Mouse (Mus musculus) midbrain, embryonic 10.5 days (tissue): ENCODE measurements around the gene Hils1. TPM values are rescaled to one million over a fixed set of nuclear protein-coding genes. Genes with fewer than 3 reads are reported as not detected.
"Not testable (repeated sequence)": the region's sequence is repeated elsewhere in the genome, so short reads cannot be mapped to it uniquely, and the experiment has no call there.

Experiments
- DNase-seq: peaks from one replicate; pipeline ENCODE4 v3.0.0-alpha.2; 2017; ENCODE audit warnings: low spot score
- H3K27ac ChIP-seq: fragments of 300-500 bp; sonication (generic); replicated peaks from 2 replicates; pipeline ENCODE4 v1.5.1; 2016; ENCODE audit warnings: mild to moderate bottlenecking
- H3K27me3 ChIP-seq: fragments of 300-500 bp; sonication (generic); 2 replicates; pipeline ENCODE4 v1.6.1; 2016; ENCODE audit warnings: low read depth, mild to moderate bottlenecking; ENCODE audit not compliant: poor library complexity, severe bottlenecking
- H3K36me3 ChIP-seq: fragments of 300-500 bp; sonication (generic); 2 replicates; pipeline ENCODE4 v1.6.1; 2016; ENCODE audit warnings: mild to moderate bottlenecking, moderate library complexity
- H3K4me1 ChIP-seq: fragments of 300-500 bp; sonication (generic); 2 replicates; pipeline ENCODE4 v1.6.1; 2016
- H3K4me3 ChIP-seq: fragments of 300-500 bp; sonication (generic); 2 replicates; pipeline ENCODE4 v1.5.1; 2016; ENCODE audit warnings: mild to moderate bottlenecking, moderate library complexity
- H3K9me3 ChIP-seq: fragments of 300-500 bp; sonication (generic); replicated peaks from 2 replicates; pipeline ENCODE4 v1.6.1; 2016; ENCODE audit warnings: mild to moderate bottlenecking
- WGBS: fragments of 180-500 bp; shearing (Covaris S2); methylation state at CpG from one replicate; pipeline ENCODE4 v1.1.7; 2016; 5-methylcytosine and 5-hydroxymethylcytosine counted together
- polyA plus RNA-seq: library from polyadenylated mRNA; unstranded; fragments of >200 nt; fragmentation: Nextera tagmentation; extraction: Ambion mirVana; gene quantifications from 2 replicates; pipeline ENCODE4 v1.2.1, GENCODE M21; 2016

The Hils1 gene
- polyA plus RNA-seq, 1 experiment from 2014 or later = not detected

DNA sequence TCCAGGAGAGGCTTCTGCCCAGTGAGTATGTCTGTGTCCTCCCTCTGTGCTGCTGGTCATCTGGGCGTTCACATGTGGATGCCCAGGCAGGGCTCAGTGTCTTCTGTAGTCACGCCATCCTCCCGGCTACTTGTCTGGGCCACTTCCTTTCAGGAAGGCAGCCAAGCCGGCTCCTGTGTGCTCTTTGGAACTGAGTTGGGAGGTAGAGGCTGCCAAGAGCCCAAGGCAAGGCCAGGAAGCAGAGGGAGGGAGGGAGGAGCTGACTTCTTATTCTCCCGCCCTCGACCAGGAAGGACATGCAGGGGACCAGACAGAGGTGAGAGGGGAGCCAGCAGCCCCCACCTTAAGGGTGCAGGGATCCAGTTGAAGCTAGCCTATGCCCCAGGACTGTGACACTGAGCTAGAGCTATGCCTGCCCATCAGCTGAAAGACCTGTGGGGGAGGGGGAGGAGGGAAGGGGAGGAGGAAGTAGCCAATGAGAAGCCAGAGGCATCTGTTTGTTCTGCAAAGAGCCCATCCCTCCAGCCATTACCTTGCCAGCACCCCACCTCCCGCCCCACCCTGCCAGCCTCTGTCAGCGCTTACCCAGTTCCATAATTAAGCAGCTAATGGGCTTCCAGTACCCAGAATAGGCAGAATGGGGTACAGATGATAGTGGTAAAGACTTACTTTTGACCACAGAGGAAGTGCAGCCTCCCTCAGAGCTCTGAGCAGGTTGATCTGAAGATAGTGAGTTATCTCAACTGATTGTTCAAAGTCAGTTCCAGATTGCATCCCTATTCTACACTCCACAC is 9.1 kb upstream of the Hils1 start:
- WGBS = 26% methylated on average over 8 of the region's 8 CpGs
- Histone ChIP-seq H3K27ac (peak overlapping the region; percentile 55; the same call in 1 of the 2 replicates), H3K4me1 (peaks cover 14% of the 10 kb centered on the region), H3K36me3 (no peaks in the 10 kb centered on the region), H3K27me3 (peaks cover 7% of the 10 kb centered on the region), H3K4me3 (no peak overlapping the region), H3K9me3 (no peaks in the 10 kb centered on the region)
- DNase-seq = no peak

DNA sequence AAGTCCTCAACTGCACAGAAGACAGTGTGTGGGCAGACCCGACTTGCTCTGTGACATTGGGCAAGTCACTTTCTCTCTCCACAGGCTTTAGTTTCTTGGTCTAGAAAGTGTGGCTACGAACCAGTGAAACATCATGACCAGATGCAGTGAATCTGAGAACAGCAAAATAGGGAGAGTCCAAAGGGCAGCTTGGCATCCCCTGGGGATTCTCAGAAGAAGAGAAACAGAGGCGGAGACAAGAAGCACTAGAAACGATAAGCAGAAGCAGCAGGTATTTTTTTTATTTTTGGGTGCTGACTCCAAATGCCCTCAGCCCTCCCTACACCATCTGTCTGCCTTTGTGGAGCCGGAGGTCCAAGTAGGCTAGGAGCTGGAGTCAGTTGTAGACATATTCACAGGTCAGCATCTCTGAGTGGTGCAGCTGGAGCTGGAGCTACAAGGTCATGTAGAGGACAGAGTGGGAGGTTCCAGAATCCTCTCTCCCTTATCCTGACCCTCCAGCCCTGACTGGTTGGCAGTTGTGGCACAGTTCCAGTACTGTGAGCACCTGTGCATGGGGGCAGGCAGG is 4.8 kb upstream of the Hils1 start:
- Histone ChIP-seq H3K27ac (no peak overlapping the region), H3K27me3 (no peaks in the 10 kb centered on the region; the same call in 1 of the 2 replicates), H3K4me1 (peaks cover 10% of the 10 kb centered on the region), H3K4me3 (no peak overlapping the region), H3K9me3 (no peaks in the 10 kb centered on the region), H3K36me3 (no peaks in the 10 kb centered on the region)
- no peak for DNase-seq
- WGBS = 82% methylated on average over 5 of the region's 5 CpGs

DNA sequence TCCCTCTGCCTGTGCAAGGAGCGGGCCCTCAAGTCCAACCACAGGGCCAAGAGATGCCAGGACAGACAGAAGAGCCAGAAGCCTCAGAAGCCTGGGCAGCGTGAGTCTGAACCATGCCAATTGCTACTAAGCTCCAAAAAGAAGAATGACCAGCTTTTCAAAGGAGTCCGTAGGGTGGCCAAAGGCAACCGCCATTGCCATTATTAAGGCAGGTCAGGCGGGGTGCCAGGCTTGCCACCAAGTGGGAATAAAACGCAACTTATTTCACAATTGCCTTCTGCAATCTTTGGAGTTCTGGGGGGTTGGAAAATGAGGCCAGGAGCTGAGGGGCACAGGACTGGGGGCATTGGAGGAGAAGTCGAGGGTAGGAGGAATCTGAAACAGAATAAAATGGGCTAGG is 794 bp downstream of the Hils1 start:
- Histone ChIP-seq H3K36me3 (no peaks in the 10 kb centered on the region), H3K4me1 (peaks cover 3% of the 10 kb centered on the region), H3K27ac (no peak overlapping the region), H3K4me3 (no peak overlapping the region), H3K9me3 (no peaks in the 10 kb centered on the region), H3K27me3 (peaks cover 14% of the 10 kb centered on the region; the same call in 1 of the 2 replicates)
- 84% methylated on average over 7 of the region's 7 CpGs for WGBS
- no peak for DNase-seq

DNA sequence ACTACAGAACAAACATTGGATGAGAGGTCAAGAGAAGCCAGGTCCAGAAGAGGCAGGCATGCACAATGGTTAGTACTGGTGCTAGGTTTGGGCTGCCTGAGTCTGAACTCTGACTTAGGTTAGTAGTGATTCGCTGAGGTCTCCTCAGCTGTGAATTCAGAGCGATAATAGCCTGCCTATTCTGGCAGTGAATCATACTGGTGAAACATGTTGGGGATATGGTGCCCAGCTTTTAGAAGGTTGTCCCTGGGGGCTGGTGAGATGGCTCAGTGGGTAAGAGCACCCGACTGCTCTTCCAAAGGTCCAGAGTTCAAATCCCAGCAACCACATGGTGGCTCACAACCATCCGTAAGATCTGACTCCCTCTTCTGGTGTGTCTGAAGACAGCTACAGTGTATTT is 2.3 kb downstream of the Hils1 start:
- Histone ChIP-seq H3K27me3 (peaks cover 14% of the 10 kb centered on the region; the same call in 1 of the 2 replicates), H3K4me1 (peaks cover 13% of the 10 kb centered on the region)
- not testable (repeated sequence) for H3K4me3 ChIP-seq, H3K36me3 ChIP-seq, H3K9me3 ChIP-seq, H3K27ac ChIP-seq, DNase-seq
- 91% methylated on average over 4 of the region's 4 CpGs for WGBS

DNA sequence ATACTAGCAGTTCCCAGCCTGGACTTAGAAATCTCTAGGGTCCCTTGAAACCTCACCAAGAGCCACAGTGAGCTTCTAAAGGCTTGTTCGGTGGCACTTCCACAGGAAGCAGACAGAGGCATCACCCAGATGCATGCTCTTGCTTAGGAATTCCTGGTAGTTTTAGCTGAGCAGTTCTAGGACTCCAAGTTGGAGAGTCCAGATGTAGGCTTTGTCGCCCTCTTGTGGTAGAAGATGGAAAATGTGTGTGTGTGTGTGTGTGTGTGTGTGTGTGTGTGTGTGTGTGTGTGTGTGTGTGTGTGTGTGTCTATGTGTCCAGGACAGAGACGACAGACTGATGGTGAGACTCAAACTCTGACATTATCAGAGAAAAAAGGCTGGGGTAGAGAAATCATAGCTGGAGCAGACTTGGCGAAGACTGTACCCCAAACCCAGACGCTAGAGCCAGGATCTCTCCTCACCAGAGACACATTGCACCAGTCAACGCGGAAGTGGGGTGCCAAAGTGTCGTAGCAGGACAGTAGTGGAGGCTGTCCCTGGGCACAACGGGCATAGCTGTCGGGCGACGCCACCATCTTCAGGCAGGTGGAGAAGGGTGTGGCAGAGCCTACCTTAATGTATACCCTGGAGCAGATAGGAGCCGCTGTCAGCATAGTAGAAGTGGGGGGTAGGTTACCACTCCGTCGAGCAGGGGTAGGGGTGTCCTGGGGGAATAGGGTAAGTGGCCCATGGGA is 3.0 kb downstream of the Hils1 start:
- peaks cover 14% of the 10 kb centered on the region; the same call in 1 of the 2 replicates for H3K27me3 ChIP-seq
- WGBS = 65% methylated on average over 15 of the region's 15 CpGs
- peak; percentile 61 for DNase-seq
- no peaks in the 10 kb centered on the region for H3K36me3 ChIP-seq
- H3K4me1 ChIP-seq = peaks cover 13% of the 10 kb centered on the region
- H3K9me3 ChIP-seq = no peaks in the 10 kb centered on the region
- no peak overlapping the region for H3K4me3 ChIP-seq
- H3K27ac ChIP-seq = no peak overlapping the region

DNA sequence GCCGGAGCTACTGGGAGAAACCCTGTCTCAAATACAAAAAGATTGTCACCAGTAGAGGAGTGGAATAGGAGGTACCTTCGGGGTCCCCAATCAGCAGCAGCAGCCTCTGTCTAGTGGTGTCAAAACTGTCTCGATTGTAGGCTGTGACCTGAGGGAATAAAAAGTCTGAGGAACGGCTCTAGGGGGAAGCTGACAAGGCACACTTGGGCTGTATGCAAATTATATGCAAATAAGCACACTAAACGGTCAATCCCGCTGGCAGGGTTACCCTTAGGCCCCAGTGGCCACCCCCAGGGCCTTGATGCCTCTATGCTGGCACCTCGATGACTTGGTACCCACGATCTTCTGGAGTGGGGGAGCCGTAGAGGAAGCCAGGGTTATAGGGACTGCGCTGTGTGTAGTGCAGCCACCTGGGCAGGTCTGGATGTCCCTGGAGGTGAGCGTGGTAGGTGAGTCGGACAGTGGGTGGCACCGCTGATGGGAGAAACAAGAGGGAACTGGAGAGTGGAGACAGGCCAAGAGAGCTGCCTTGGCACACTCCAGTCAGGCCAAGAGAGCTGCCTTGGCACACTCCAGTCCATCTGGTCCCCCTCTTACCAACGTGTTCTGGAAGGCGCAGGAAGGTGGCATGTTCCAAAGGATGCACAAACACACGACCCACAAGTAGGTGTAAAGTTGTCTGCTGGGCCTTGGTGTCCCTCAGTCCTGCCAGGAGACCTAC is 4.7 kb downstream of the Hils1 start:
- 70% methylated on average over 16 of the region's 16 CpGs for WGBS
- DNase-seq = no peak
- Histone ChIP-seq H3K36me3 (no peaks in the 10 kb centered on the region), H3K27ac (no peak overlapping the region), H3K4me1 (peaks cover 13% of the 10 kb centered on the region), H3K4me3 (no peak overlapping the region), H3K27me3 (peaks cover 14% of the 10 kb centered on the region; the same call in 1 of the 2 replicates), H3K9me3 (no peaks in the 10 kb centered on the region)

DNA sequence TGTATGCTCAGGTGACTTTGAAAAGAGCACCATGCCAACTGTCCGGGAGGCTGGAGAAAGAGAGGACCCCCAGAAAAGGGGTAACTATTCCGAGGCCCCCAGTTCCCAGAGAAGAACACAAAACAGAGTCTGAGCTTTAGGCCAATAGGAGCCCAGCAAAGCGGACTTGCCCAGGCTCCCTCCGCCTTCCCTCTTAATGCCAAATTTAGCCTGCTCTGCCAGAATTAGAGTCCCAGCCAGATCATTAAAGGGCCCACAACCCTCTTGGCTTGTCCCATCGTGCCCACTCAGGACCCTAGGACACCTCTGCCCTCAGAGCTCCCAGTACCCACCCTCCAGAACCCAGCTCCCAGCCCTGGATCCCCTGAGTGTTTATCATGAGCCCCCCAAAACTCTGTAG is 5.5 kb downstream of the Hils1 start:
- DNase-seq = no peak
- H3K36me3 ChIP-seq = no peaks in the 10 kb centered on the region
- H3K9me3 ChIP-seq = no peaks in the 10 kb centered on the region
- H3K4me3 ChIP-seq = no peak overlapping the region
- peaks cover 14% of the 10 kb centered on the region; the same call in 1 of the 2 replicates for H3K27me3 ChIP-seq
- peaks cover 13% of the 10 kb centered on the region for H3K4me1 ChIP-seq
- WGBS = 70% methylated on average over 5 of the region's 5 CpGs
- no peak overlapping the region for H3K27ac ChIP-seq

DNA sequence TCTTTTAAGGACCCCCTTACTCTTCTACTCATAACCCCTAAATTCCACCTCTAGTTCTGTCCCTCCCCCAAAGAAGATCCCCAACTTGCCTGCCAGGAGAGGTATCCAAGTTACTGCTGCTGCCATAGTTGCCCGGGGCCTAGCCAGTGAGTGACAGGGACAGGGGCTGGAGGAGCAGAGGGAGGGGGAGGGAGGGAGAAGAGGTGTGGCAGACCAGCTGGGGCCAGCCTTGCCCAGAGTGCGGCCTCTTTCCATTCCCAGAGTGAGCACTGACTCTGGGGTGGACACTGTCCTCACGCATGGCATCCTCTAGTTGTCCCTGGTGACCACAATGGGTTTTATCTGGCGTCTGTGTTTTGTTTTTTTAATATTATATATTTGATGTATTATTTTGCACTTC is 5.9 kb downstream of the Hils1 start:
- 51% methylated on average over 4 of the region's 4 CpGs for WGBS
- Histone ChIP-seq H3K27me3 (peaks cover 13% of the 10 kb centered on the region; the same call in 1 of the 2 replicates), H3K9me3 (no peaks in the 10 kb centered on the region), H3K27ac (no peak overlapping the region), H3K36me3 (no peaks in the 10 kb centered on the region), H3K4me1 (peaks cover 17% of the 10 kb centered on the region), H3K4me3 (no peak overlapping the region)
- no peak for DNase-seq

DNA sequence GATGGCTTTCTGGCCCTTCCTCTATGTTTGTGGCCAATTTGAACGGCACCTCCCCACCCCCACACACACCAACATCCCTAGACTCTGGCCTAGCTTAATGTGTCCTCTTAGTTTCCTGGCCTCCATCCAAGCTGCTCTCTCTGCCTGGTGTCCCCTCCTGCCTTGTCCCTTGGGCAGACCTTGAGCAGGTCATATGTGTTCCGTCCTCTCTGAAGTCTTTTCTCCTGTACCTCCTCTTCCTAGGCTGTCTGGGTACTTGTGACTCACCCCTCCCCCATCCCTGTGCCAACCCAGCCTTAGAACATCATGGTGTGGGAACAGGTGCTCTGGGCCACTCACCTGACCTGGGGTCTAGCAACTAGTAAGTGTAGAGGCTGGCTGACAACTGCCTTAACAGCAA is 7.6 kb downstream of the Hils1 start:
- no peaks in the 10 kb centered on the region for H3K9me3 ChIP-seq
- H3K4me1 ChIP-seq = peaks cover 32% of the 10 kb centered on the region
- H3K4me3 ChIP-seq = no peak overlapping the region
- no peaks in the 10 kb centered on the region for H3K36me3 ChIP-seq
- no peak for DNase-seq
- H3K27me3 ChIP-seq = peaks cover 10% of the 10 kb centered on the region; the same call in 1 of the 2 replicates
- 87% methylated on average over 2 of the region's 2 CpGs for WGBS
- no peak overlapping the region; the same call in 1 of the 2 replicates for H3K27ac ChIP-seq

DNA sequence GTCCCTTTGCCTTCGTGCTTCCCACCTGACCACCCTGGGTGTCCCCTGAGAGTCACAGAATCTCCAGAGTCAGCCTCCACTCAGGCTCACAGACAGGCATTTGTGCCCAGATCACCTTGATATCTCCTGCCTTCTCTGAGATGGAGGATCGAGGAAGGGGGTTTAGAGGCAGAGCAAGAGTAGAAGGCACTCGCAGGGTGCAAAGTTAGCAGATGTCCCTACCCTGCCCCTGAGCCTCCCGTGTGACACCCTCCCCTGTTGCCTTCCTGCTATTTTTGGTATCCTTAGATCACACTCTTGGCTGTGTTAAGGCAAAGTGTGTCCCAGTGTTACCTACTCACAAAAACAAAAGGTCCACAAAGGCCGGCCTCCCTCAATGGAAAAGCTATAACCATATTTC is 8.8 kb downstream of the Hils1 start, which contains the start of gene Sgca:
Gene Sgca (minus strand): TSS at position 129 of the 400 bp plus-strand sequence.
- WGBS = 81% methylated on average over 5 of the region's 5 CpGs
- Histone ChIP-seq H3K27ac (no peak within 1 kb of the TSS), H3K4me1 (peaks cover 32% of the 10 kb centered on the region), H3K36me3 (no peaks in the 10 kb centered on the region), H3K27me3 (peaks cover 5% of the 10 kb centered on the region; the same call in 1 of the 2 replicates), H3K4me3 (no peak within 1 kb of the TSS), H3K9me3 (no peaks in the 10 kb centered on the region)
- DNase-seq = no peak

DNA sequence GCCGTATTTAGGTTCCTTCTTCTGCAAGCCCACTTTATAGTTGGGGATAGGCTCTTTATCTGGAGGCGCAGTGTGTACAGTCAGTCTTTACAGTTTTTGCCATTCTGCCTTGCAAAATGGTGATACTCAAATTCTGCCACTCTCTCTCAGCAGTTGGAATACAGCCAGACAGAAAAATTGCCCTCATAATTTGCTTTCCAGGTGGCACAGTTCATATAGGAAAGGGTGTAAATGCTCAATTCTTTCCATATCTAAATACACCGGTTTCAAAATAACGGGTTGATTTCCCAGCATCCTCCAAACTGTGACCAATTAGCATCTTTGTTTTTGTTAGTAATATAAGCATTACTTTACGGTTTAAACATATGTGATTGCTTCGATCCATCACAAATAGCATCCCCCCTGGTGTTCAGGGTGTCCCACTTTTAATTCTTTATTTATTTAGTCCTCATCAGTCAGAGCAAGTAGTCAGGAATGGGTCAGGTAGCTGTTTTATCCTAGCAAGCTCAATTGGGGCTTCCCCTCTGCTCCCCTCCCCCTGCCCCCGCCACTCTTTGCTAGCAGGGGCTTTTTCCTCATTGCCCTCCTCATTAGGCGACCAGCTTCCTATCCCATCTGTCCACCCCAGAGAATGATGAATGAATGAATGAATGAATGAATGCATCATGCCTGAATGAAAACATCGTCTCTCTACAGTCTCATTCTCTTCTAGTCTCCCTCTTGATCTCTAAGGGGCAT is 11.0 kb downstream of the Hils1 start:
- H3K27me3 ChIP-seq = no peaks in the 10 kb centered on the region
- DNase-seq = no peak
- no peaks in the 10 kb centered on the region for H3K9me3 ChIP-seq
- H3K36me3 ChIP-seq = no peaks in the 10 kb centered on the region
- H3K27ac ChIP-seq = peak overlapping the region; percentile 89
- H3K4me1 ChIP-seq = peaks cover 28% of the 10 kb centered on the region
- peak overlapping the region; percentile 39 for H3K4me3 ChIP-seq
- 54% methylated on average over 9 of the region's 9 CpGs for WGBS

DNA sequence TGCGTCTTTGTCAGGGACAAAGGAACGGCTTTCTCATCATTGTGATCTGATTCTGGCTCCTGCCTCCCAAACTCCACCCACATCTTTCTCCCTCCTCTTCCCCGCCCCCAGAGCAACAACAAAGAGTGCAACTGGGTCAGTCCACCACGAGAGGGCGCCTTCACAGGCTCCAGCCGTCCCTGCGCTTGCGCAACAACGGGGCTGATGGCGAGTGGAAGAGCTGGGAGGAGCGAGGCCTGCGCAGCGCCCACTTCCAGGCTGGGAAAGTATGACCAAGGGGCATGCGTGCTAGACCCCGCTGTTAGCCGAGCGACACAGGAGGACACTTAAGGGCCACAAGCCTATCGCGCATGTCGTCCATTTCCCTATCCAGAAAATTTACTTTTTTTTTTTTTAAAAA is 11.6 kb downstream of the Hils1 start:
- no peaks in the 10 kb centered on the region for H3K27me3 ChIP-seq
- peak overlapping the region; percentile 89 for H3K27ac ChIP-seq
- peak overlapping the region; percentile 39 for H3K4me3 ChIP-seq
- peaks cover 22% of the 10 kb centered on the region for H3K4me1 ChIP-seq
- H3K9me3 ChIP-seq = no peaks in the 10 kb centered on the region
- under 1% methylated on average over 20 of the region's 20 CpGs for WGBS
- no peaks in the 10 kb centered on the region for H3K36me3 ChIP-seq
- peak; percentile 98 for DNase-seq
